Mouse (Mus musculus) myocyte (in vitro differentiated cells): ENCODE data around the gene Akap8l.

Experiments used
- E2F4 ChIP-seq: IDR thresholded peaks from one replicate; pipeline ENCODE4 v1.6.1; 2011; ENCODE audit warnings: mild to moderate bottlenecking, control low read depth, moderate library complexity; ENCODE audit not compliant: insufficient read depth
- MYOD1 ChIP-seq, 3 experiments: IDR thresholded peaks; one replicate each; pipeline ENCODE4 v1.6.1; 2011; ENCODE audit warnings: control low read depth in 2 of 3, low read depth in 2 of 3, mild to moderate bottlenecking in 2 of 3, moderate library complexity in 1 of 3; ENCODE audit not compliant: insufficient read length in 2 of 3, control insufficient read depth in 1 of 3
- MYOG ChIP-seq, 3 experiments: IDR thresholded peaks; one replicate each; pipeline ENCODE4 v1.6.1; 2011; ENCODE audit warnings: control low read depth in 2 of 3, low read depth in 2 of 3, mild to moderate bottlenecking in 2 of 3; ENCODE audit not compliant: insufficient read length in 2 of 3, control insufficient read depth in 1 of 3, insufficient read depth in 1 of 3
- POLR2A ChIP-seq: IDR thresholded peaks from one replicate; pipeline ENCODE4 v1.6.1; 2011; ENCODE audit warnings: low read depth, mild to moderate bottlenecking, control low read depth, moderate library complexity; ENCODE audit not compliant: insufficient read length
- POLR2AphosphoS2 ChIP-seq: IDR thresholded peaks from one replicate; pipeline ENCODE4 v1.6.1; 2011; ENCODE audit warnings: low read depth, control low read depth; ENCODE audit not compliant: insufficient read length
- REST ChIP-seq: IDR thresholded peaks from one replicate; pipeline ENCODE4 v1.6.1; 2011; ENCODE audit warnings: mild to moderate bottlenecking, control low read depth, moderate library complexity; ENCODE audit not compliant: insufficient read depth, insufficient read length
- TCF12 ChIP-seq: IDR thresholded peaks from one replicate; pipeline ENCODE4 v1.6.1; 2011; ENCODE audit warnings: mild to moderate bottlenecking, control low read depth; ENCODE audit not compliant: poor library complexity, insufficient read depth, severe bottlenecking

DNA sequence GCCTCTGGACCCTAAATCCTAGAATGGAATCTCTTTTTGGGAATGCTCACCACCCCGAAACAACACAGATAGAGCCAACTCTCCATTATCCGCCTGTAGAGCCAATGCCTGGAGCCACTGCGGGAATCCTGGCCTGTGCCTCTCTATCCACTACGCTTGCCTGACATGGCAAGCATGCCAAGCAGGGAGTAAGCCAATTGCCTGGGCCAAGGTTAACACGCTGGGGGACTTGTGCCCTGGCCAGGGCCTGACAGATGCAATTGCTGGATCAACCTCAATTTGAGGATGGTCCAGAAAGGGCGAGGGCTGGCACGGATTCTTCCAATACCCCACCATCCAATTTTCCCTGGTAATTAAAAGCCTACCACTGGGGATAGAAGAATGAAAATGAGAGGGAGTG lies 32.2 kb upstream of the Akap8l start:
- TF ChIP-seq POLR2AphosphoS2 (no peak), E2F4 (no peak), REST (no peak), POLR2A (no peak), MYOG (IDR thresholded peaks at IDR 0.05; ENCODE audit: control insufficient read depth in 1 of 3, insufficient read depth in 1 of 3, insufficient read length in 2 of 3, low read depth in 2 of 3) (no peak), MYOD1 (IDR thresholded peaks at IDR 0.05; ENCODE audit: control insufficient read depth in 1 of 3, insufficient read length in 2 of 3, low read depth in 2 of 3) (no peak), TCF12 (no peak)
